Mouse (Mus musculus) kidney, adult 11 months (tissue): ENCODE measurements around the gene Map4.

Experiments
- DNase-seq: peaks from one replicate; pipeline ENCODE4 v3.0.0; 2022

The Map4 gene

DNA sequence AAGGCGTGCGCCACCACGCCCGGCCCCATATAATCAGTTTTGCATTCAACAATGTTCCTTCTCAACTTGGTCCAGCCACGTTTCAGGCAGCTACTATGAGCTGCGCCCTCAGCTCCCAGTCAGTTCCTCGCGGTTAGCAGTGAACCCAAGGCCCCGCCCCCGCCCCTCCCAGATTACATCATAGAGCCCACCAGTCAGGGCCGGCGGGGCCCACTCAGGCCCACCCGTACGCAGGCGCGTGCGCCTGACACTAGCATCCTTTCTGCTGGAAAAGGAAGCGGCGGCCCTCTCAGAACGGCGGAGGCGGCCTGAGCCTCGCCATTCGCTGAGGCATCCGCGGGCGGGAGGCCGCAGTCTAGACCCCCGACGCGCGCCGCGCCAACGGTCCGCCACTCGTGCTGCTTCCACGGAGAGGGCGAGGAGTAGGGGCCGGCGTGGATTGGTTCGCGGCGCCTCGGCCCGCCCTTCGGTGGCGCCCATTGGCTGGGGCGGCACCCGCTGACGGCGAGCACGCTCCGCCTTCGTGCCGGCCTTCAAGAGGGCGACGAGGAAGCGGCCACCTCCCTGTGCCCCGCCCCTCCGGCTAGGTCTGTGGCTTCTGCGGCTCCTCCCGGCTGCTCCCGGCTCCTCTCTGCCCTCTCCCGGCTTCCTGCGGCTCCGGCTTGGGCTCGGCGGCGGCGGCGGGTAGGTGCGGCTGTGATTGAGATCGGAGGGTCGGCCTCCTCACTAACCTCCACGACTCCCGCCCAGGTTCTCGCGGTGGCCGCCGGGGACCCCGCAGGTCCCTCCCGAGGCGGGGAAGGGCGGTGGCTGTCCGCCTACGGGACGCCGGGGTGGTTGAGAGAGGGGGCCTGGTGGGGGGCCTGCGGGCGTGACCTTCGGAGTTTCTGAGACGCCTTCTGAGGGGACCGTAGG lies at the start of gene Map4:
Map4 (plus strand) TSS at position 204 of the 915 bp plus-strand sequence.
- peak; percentile 98 for DNase-seq

GRCm38 (mm10) chr9:109886259-109886658 lies 45.0 kb upstream of the Map4 start:
- no peak for DNase-seq

DNA sequence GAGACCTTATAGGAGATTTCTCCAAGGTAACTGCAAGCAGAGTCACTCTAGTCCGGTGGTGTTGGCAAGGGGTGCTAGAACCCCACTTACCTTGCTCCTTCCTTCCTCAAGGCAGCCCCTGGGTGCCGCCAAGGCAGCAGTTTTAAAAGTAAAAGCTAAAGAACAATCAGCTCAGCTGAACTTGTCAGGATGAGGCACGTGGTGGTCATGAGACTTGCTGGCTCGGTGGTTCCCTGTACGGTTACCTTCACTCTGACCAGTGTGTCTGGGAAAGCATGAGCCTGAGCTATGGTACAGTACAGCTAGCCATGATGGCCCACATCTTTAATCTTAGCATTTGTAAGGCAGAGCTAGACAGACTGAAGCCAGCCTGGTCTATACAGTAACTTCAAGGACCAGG lies 43.9 kb upstream of the Map4 start:
- peak; percentile 47 for DNase-seq

DNA sequence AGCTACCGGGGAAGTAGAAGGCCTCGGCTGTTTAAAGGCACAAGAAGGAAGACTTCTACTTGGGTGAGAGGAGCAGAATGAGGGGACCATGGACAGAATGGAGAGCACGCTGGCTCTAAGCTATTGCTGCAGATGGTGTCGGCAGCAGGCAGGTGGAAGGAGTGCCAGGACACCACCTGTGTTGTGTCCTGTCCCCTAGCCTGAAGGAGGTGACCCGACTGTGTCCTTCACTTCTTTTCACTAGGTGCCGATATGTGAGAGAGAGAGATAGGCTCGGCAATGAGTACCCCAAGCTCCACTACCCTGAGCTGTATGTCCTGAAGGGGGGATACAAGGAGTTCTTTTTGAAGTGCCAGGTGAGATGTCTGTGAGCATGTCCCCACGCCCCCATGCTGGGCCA lies 39.8 kb upstream of the Map4 start:
- DNase-seq: no peak

DNA sequence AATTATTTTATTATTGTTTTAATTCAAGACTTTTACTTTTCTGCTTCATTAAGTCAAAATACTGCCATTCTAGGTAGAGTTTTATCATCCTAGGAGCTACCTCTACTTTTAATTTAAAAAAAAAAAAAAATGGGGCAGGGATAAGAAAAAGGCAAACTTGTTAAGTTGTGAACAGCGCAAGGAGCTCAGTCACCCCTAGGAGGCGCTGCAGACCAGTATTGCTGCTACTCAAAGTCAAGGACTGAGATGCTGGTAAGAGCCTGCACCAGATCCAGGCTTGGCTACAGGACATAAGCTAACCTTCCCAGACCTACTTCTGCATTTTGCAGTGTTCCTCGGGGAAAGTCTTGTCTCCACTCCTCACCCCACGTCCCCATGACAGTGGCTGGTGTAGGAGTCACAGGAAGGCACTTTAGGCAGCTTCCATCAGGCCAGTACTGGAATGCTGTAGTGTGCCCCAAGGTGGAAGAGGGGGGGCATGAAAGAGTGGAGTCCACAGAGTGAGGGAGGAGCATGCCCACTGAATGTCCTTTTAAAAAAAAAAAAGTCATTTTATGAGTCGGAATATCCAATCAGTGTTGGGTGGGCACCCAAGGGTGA lies 38.5 kb upstream of the Map4 start:
- DNase-seq: peak; percentile 71

- peak; percentile 79 for DNase-seq
Observed at GRCm38 (mm10) chr9:109894413-109895090, 36.7 kb upstream of the Map4 start.

DNA sequence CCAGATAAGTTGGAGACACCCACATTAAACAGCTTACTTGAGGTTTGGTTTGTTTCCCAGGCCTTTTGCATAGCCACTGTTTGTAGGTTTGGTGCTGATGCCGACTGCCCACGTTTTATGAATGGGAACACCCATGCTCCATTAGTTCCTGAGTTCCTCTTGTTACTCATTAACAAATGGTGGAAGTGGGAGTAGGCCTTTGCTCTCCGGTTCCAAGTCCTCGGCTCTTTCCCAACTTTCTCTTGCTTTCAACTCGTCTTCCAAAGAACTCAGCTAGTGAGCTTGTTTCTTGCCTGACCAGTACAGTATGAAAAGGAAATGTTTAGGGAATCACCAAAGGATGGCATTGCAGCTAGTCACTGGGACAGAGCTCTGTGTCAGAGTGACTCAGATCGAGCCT lies 35.7 kb upstream of the Map4 start:
- DNase-seq: peak; percentile 87

DNA sequence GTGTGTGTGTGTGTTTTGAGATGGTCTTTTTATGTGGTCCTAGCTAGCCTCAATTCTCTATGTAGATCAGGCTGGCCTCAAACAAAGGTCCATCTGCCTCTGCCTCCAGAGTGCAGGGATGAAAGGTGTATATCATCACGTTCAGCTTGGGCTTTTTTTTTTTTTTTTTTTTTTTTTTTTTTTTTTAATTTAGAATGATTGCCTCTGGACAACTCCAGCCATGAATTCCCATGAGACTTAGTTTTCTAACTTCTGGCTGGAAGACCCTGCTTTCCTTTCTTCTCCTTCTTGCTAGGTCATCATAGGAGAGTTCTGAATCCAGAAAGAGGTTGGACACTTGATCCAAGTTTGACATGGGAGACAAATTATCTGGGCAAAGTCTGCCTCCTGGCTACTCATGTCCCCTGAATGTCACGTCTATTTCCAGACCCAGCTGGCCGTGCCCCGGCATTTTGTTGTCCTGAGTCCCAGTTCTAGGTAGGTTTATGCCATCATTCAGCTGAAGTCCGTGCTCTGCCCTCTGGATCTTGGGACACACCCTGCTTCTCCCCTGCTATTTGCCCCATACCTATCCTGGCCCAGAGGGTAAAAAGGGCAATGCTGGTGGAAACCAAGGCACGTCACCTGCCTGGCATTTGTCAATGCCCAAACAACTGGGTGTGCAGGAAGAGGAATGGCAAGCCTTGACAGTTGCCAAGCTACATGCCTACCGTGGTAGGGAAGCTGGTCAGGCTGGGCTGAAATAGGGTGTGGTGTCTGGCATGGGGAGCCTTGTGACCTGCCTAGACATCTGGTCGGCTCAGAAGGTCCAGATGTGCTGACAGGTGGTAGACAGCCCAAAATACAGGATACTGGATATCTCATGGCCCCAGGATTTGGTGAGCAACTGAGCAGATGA lies 34.8 kb upstream of the Map4 start:
- peak; percentile 44 for DNase-seq

DNA sequence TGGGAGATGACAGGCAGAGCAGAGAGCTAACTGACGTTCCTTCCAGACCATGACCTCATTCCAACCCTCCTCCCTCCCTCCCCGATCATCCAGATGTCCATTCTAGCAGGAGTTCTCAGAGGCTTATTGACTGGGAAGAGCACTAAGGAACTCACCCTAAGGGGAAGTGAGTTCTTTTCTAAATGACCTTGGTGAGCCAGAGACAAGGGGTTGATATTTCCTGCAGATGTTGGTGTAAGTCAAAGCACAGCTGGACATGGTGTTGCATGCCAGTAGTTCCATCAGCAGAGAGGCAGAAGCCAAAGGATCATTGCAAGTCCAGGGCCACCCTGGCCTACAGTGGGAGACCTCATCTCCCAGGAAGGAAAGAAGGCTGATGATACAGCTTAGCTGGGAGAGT lies 33.2 kb upstream of the Map4 start:
- DNase-seq: no peak

DNA sequence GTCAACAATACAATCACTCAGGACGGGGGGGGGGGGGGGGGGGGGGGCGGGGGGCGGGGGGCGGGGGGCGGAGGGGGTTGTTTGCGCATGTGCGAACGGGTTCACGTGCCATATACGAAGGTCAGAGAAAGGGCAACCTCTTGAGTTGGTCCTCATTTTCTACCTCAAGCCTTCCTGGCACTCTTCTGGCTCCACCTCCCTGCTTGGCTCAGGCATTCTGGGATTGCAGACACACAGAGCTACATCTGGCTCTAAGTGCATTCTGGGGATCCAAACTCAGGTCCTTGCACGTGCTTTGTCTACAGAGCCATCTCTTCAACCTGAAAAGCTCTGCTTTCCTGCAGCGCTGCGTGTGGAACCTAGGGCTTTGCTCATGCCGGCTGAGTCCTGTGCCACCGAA lies 31.9 kb upstream of the Map4 start:
- no peak for DNase-seq

- DNase-seq: no peak
Observed at GRCm38 (mm10) chr9:109899774-109900173, 31.5 kb upstream of the Map4 start.

DNA sequence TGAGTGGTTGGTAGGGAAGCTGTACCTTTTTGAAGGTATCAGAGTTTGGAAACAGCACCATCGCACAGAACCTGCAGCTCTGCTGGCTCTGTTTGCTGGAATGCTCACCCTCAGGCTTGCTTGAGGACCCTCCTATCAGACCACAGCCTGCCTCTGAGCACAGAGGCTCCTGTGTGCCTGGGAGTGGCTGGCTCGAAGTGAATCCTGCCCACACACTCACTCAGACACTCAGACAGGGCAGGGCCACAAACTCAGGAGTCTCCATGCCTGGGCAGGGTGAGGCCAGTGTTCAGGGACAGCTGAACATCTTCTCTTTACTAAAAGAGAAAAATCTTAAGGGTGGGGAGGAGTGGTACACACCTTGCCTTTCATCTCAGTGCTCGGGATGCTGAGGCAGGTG lies 30.7 kb upstream of the Map4 start:
- DNase-seq: no peak

GRCm38 (mm10) chr9:109902246-109902645 lies 29.0 kb upstream of the Map4 start:
- DNase-seq: no peak

DNA sequence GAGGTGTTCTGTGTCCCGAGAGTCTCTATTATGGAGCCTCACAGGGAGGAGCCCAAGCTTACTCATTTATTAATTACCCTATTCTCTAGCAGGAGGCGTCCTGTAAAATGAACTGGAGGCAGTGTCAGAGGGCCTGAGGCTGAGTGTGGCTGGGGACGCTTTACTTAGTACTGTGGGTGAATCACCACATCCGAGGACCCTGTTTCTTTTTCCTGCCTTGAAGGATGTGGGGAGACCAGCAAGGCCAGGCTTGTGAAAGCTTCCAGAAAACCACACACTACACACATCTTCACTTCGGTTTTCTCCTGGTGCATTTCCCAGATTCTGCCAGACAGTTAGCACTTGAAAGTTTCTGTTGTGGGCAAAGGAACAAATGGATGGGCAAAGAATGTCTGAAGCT lies 28.5 kb upstream of the Map4 start:
- no peak for DNase-seq

DNA sequence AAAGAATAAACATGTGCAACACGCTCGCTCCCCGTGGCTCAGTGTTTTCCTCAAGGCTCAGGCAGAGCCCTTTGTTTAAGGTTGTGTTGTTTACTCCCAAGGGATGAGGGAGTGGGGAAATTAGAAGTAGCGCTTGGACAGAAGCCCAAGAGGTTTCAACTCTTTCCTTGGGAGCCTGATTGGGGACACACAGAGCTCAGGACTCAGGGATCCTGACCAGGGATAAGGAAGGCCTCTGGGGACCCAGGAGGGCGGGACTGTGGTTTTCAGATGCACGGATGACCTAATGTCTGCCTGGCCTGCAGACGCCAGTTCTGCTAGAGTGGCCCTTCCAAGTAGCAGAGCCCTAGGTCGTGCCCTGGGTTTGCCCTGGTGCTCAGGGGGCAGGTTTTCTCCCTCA lies 24.0 kb upstream of the Map4 start:
- peak; percentile 85 for DNase-seq

DNA sequence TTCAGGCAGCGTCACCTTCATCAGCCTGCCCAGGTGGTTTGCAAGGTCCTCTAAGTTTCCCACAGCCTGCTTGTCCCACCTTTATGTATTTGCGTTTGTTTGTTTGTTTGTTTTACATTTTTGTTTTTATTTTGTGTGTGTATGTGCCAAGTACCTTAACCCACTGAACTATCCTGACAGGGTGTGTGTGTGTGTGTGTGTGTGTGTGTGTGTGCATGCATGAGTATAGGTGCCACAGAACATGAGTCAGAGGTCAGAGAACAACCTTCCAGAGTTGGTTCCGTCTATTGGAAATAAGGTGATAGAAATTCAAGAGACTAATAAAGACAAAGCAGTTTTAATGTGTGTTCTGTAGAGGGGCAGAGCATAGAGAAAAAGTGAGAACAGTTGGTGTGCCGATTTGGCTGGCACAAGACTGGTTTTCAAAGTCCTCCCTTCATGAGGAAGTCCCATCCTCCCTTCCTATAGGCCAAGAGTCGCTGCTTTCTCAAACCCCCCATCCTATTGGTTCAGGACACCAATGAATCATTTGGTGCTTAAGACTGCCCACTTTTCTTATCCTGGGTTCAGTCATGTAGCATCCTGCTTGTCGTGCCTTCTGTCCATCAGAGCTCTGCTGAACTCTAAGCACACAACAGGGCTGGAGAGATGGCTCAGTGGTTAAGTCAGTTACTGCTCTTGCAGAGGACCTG lies 23.3 kb upstream of the Map4 start:
- no peak for DNase-seq

GRCm38 (mm10) chr9:109909102-109909501 lies 22.2 kb upstream of the Map4 start:
- no peak for DNase-seq

DNA sequence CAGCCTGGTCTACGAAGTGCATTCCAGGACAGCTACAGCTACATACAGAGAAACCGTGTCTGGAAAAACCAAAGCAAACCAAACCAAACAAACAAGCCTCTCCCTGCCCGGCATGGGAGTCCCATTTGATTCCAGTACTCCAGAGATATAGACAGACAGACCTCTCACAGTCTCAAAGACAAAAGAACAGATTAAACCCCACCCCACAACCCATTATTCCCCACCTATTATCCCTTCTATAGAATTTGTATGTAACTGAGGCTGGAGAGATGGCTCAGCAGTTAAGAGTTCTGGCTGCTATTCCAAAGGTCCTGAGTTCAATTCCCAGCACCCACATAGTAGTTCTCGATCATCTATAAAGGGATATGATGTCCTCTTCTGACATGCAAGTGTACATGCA lies 21.3 kb upstream of the Map4 start:
- no peak for DNase-seq

DNA sequence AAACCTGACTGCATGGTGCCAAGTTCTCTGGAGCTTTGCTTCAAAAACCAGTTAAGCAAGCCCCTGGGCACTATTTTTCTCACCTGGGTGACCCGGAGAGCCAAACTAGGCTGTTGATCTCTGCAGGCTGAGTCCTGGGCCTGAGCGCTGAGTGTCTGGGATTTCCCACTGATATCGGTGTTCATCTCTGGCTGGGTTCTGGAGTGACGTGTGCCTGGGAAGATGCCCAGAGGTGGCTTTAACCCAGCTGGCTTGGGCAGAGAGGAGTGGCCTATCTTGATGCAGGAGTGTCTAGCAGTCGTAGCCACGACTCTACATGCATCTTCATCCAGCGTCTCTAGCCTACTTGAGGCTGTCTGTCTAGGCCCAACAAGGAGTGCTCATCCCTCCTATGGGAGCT lies 19.5 kb upstream of the Map4 start:
- no peak for DNase-seq

GRCm38 (mm10) chr9:109914269-109914926 lies 16.9 kb upstream of the Map4 start:
- no peak for DNase-seq

DNA sequence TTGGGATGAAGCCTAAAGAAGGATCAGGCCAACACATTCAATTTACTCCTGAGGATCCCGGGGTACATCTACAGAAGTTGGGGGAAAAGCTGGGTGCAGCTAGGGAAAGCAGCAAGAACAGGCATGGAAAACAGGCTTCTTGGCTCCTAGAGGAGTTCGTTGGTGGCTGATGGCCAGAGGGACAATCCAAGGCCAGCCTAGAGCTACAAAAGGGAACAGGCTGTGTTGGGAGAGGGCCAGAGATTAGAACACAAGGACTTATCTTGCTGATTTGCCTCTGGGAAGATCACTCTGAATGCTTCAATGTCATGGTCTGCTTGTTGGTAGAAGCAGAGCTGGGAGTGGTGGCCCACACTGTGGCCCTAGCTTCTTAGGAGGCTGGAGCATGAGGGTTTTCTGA lies 13.3 kb upstream of the Map4 start:
- DNase-seq: no peak

GRCm38 (mm10) chr9:109929131-109929530 lies 2.1 kb upstream of the Map4 start:
- DNase-seq: no peak
